Comparison of ENCODE assay signal across 9 mouse cellular contexts in genomic region chr1:172295751-172296197, GRCm38 (mm10). TPM values are rescaled to one million over a fixed set of nuclear protein-coding genes. Genes with fewer than 3 reads are reported as not detected.
DNase-seq lines count a peak whose midpoint lies in the region; ATAC-seq and TF ChIP-seq lines count a peak whose summit lies in the region.
"Had no signal": no experiment of that assay in that cellular context is flagged by ENCODE, and none has a peak within 500 bp of the region (broad histone marks: within the 10 kb centered on the region; RNA-seq: fewer than 3 reads in every experiment).

No protein-coding gene starts in this region.

- H3K27ac ChIP-seq in hindbrain, embryonic 11.5 days (ENCODE audit: low read depth, low read length), result peak overlapping the region; percentile 17; the same call in 1 of the 2 replicates
- H3K27ac ChIP-seq in olfactory bulb, adult 2 months (ENCODE audit: insufficient read depth, low read depth, low read length), result peak overlapping the region; percentile 81; the same call in 1 of the 2 replicates

- no peak for TF ChIP-seq POLR2A in olfactory bulb, adult 2 months (IDR thresholded peaks at IDR 0.05; ENCODE audit: insufficient read depth, low read depth, low read length)

- no peaks in the 10 kb centered on the region for H3K9me3 ChIP-seq in hindbrain, embryonic 11.5 days (ENCODE audit: control insufficient read depth, low read length)

- no peak overlapping the region for H3K4me3 ChIP-seq in hindbrain, embryonic 11.5 days (ENCODE audit: low read depth, low read length)
- peak overlapping the region; percentile 46 for H3K4me3 ChIP-seq in olfactory bulb, adult 2 months (ENCODE audit: insufficient read depth, low read depth, low read length)

- no peak for ATAC-seq in hindbrain, embryonic 11.5 days (ENCODE audit: low FRiP score)

- no peak overlapping the region for H3K4me2 ChIP-seq in hindbrain, embryonic 11.5 days (replicated peaks; ENCODE audit: low read depth, low read length)

- H3K4me1 ChIP-seq in hindbrain, embryonic 11.5 days (replicated peaks; ENCODE audit: control insufficient read depth, insufficient read depth, low read length), result peaks cover 12% of the 10 kb centered on the region
- peaks cover 51% of the 10 kb centered on the region for H3K4me1 ChIP-seq in olfactory bulb, adult 2 months (ENCODE audit: control insufficient read depth, insufficient read depth, low read length)

- H3K27me3 ChIP-seq in hindbrain, embryonic 11.5 days (ENCODE audit: control insufficient read depth, insufficient read depth, low read length), result no peaks in the 10 kb centered on the region; the same call in 1 of the 2 replicates

- WGBS in hindbrain, embryonic 11.5 days, result 60% methylated on average over 4 of the region's 4 CpGs
- WGBS in olfactory bulb, adult 2 months, result 54% methylated on average over 4 of the region's 4 CpGs

- no peaks in the 10 kb centered on the region for H3K36me3 ChIP-seq in hindbrain, embryonic 11.5 days (ENCODE audit: control insufficient read depth, insufficient read depth, low read length)

- peak; percentile 62 for DNase-seq in adrenal gland, postnatal 10 days
- no peak for DNase-seq in adrenal gland, postnatal 14 days
- DNase-seq in ovary, postnatal 14 days (ENCODE audit: low spot score), result peak; percentile 35
- no peak for DNase-seq in ovary, postnatal 10 days (ENCODE audit: low spot score)
- DNase-seq in hindbrain, embryonic 11.5 days (ENCODE audit: low spot score), result no peak
- no peak for DNase-seq in thymus, adult 18-20 months
- DNase-seq in spleen, postnatal 14 days (ENCODE audit: low spot score in 2 of 2), result no peak

- no peak for TF ChIP-seq CTCF in olfactory bulb, adult 2 months (IDR thresholded peaks at IDR 0.05; ENCODE audit: insufficient read depth, low read depth, low read length)

- H3K9ac ChIP-seq in hindbrain, embryonic 11.5 days (ENCODE audit: low read depth, low read length), result no peak overlapping the region

RNA-seq across cellular contexts. Expression of gene Atp1a2, which starts 2.1 kb away (rescaled TPM):
- total RNA-seq in adrenal gland, postnatal 10 days (2021), result 100 to 1,000 TPM; 303 to 400 TPM
- total RNA-seq in adrenal gland, postnatal 14 days (2021), result 315 and 342 TPM in 2 replicates
- 1.9 and 2.6 TPM in 2 replicates for polyA plus RNA-seq in hindbrain, embryonic 11.5 days (2014; fragmentation: Nextera tagmentation; extraction: Ambion mirVana)
- 130 and 318 TPM in 2 replicates for polyA plus RNA-seq in olfactory bulb, adult 2 months (2012; ENCODE audit: insufficient read depth, insufficient read length, low replicate concordance, missing spikeins)

RNA-seq across cellular contexts. Expression of gene Kcnj9, which starts 33.3 kb away (rescaled TPM):
- total RNA-seq in adrenal gland, postnatal 10 days (2021), result under 1 TPM in 1 of 2 experiments, not detected in 1; 0.12 TPM
- total RNA-seq in adrenal gland, postnatal 14 days (2021), result 0.07 and 0.30 TPM in 2 replicates
- polyA plus RNA-seq in hindbrain, embryonic 11.5 days (2014; fragmentation: Nextera tagmentation; extraction: Ambion mirVana), result 0.17 and 0.46 TPM in 2 replicates
- polyA plus RNA-seq in olfactory bulb, adult 2 months (2012; ENCODE audit: insufficient read depth, insufficient read length, low replicate concordance, missing spikeins), result not detected in 2 replicates

RNA-seq across cellular contexts. Expression of gene Igsf8, which starts 34.3 kb away (rescaled TPM):
- total RNA-seq in adrenal gland, postnatal 10 days (2021), result 10 to 100 TPM; 26.5 to 32.3 TPM
- total RNA-seq in adrenal gland, postnatal 14 days (2021), result 23.9 and 26.1 TPM in 2 replicates
- polyA plus RNA-seq in hindbrain, embryonic 11.5 days (2014; fragmentation: Nextera tagmentation; extraction: Ambion mirVana), result 123 and 136 TPM in 2 replicates
- polyA plus RNA-seq in olfactory bulb, adult 2 months (2012; ENCODE audit: insufficient read depth, insufficient read length, low replicate concordance, missing spikeins), result not detected in 2 replicates

RNA-seq across cellular contexts. Expression of gene Atp1a4, which starts 37.6 kb away (rescaled TPM):
- under 1 TPM; 0.24 to 0.30 TPM for total RNA-seq in adrenal gland, postnatal 10 days (2021)
- 0.22 and 0.41 TPM in 2 replicates for total RNA-seq in adrenal gland, postnatal 14 days (2021)
- 0.06 TPM in 1 of 2 replicates, not detected in the other for polyA plus RNA-seq in hindbrain, embryonic 11.5 days (2014; fragmentation: Nextera tagmentation; extraction: Ambion mirVana)
- polyA plus RNA-seq in olfactory bulb, adult 2 months (2012; ENCODE audit: insufficient read depth, insufficient read length, low replicate concordance, missing spikeins), result not detected in 2 replicates
- total RNA-seq: layer of hippocampus, adult 18-20 months had no signal

RNA-seq across cellular contexts. Expression of gene Kcnj10, which starts 45.2 kb away (rescaled TPM):
- total RNA-seq in adrenal gland, postnatal 10 days (2021), result 1 to 10 TPM in 1 of 2 experiments, under 1 TPM in 1; 0.90 to 1.3 TPM
- total RNA-seq in adrenal gland, postnatal 14 days (2021), result 0.70 and 0.79 TPM in 2 replicates
- 0.73 TPM in 2 replicates for polyA plus RNA-seq in hindbrain, embryonic 11.5 days (2014; fragmentation: Nextera tagmentation; extraction: Ambion mirVana)
- 93.5 and 169 TPM in 2 replicates for polyA plus RNA-seq in olfactory bulb, adult 2 months (2012; ENCODE audit: insufficient read depth, insufficient read length, low replicate concordance, missing spikeins)

Comparison
In these comparisons a context has a peak if more than half of its experiments do, and no peak if none do; other contexts are left out.
1. DNase-seq: peak in adrenal gland, postnatal 10 days (single experiment) and ovary, postnatal 14 days (single experiment); none in adrenal gland, postnatal 14 days (single experiment), ovary, postnatal 10 days (single experiment), hindbrain, embryonic 11.5 days (single experiment), thymus, adult 18-20 months (0 of 2) and spleen, postnatal 14 days (0 of 2).